Mouse (Mus musculus): Measurements from ENCODE around the gene Rasal3. TPM values are rescaled to one million over a fixed set of nuclear protein-coding genes. Genes with fewer than 3 reads are reported as not detected.

Gene Rasal3
- polyA plus RNA-seq, 1 experiment from 2014 or later, result 0.95 TPM

- Histone ChIP-seq H3K27ac (peak within 1 kb of the TSS; percentile 86), H3K4me2 (peak within 1 kb of the TSS; percentile 66), H3K36me3 (peaks cover 26% of the 10 kb centered on the region), H3K9me3 (replicated peaks) (no peaks in the 10 kb centered on the region), H3K9ac (peak within 1 kb of the TSS; percentile 78), H3K4me1 (peaks cover 19% of the 10 kb centered on the region), H3K27me3 (no peaks in the 10 kb centered on the region), H3K4me3 (replicated peaks) (peak within 1 kb of the TSS; percentile 79)
- peak; percentile 98 for ATAC-seq (replicated peaks; ENCODE audit: low FRiP score)
- WGBS, result under 1% methylated on average over 37 of the region's 37 CpGs
Measured at GRCm38 (mm10) chr17:32350382-32350983, 52.9 kb downstream of the Rasal3 start, which contains the start of gene Akap8l. Akap8l (minus strand) TSS chr17:32350607.

GRCm38 (mm10) chr17:32349851-32350381 lies 53.5 kb downstream of the Rasal3 start:
- H3K36me3 ChIP-seq, result peaks cover 24% of the 10 kb centered on the region
- peak overlapping the region; percentile 79 for H3K4me3 ChIP-seq (replicated peaks)
- H3K27ac ChIP-seq, result peak overlapping the region; percentile 86
- no peak; the same call in 1 of the 2 replicates for ATAC-seq (replicated peaks; ENCODE audit: low FRiP score)
- H3K4me2 ChIP-seq, result peak overlapping the region; percentile 66
- H3K9me3 ChIP-seq (replicated peaks), result no peaks in the 10 kb centered on the region
- H3K27me3 ChIP-seq, result no peaks in the 10 kb centered on the region
- peak overlapping the region; percentile 78 for H3K9ac ChIP-seq
- peaks cover 19% of the 10 kb centered on the region for H3K4me1 ChIP-seq
- WGBS, result under 1% methylated on average over 24 of the region's 24 CpGs

- Histone ChIP-seq H3K36me3 (peaks cover 24% of the 10 kb centered on the region), H3K27ac (0 out of 2 replicates have a peak overlapping the region, but pooled peaks have one; percentile 14), H3K4me1 (peaks cover 19% of the 10 kb centered on the region), H3K9me3 (replicated peaks) (no peaks in the 10 kb centered on the region), H3K4me2 (peak overlapping the region; percentile 66), H3K9ac (peak overlapping the region; percentile 78; the same call in 1 of the 2 replicates), H3K4me3 (replicated peaks) (peak overlapping the region; percentile 79), H3K27me3 (no peaks in the 10 kb centered on the region)
- ATAC-seq (replicated peaks; ENCODE audit: low FRiP score), result no peak
- 5% methylated on average over 4 of the region's 4 CpGs for WGBS
Measured at GRCm38 (mm10) chr17:32349037-32349732, 54.2 kb downstream of the Rasal3 start.

GRCm38 (mm10) chr17:32348406-32348805 lies 55.0 kb downstream of the Rasal3 start:
- Histone ChIP-seq H3K9ac (no peak overlapping the region), H3K27me3 (no peaks in the 10 kb centered on the region), H3K4me1 (peaks cover 19% of the 10 kb centered on the region), H3K27ac (no peak overlapping the region), H3K9me3 (replicated peaks) (no peaks in the 10 kb centered on the region), H3K36me3 (peaks cover 17% of the 10 kb centered on the region), H3K4me2 (peak overlapping the region; percentile 66), H3K4me3 (replicated peaks) (peak overlapping the region; percentile 79)
- no peak for ATAC-seq (replicated peaks; ENCODE audit: low FRiP score)
- 82% methylated on average over 2 of the region's 2 CpGs for WGBS

GRCm38 (mm10) chr17:32341102-32341501 lies 62.3 kb downstream of the Rasal3 start:
- no peaks in the 10 kb centered on the region for H3K27me3 ChIP-seq
- H3K4me1 ChIP-seq, result no peaks in the 10 kb centered on the region
- H3K9ac ChIP-seq, result no peak overlapping the region
- H3K27ac ChIP-seq, result no peak overlapping the region
- 97% methylated on average over 1 of the region's 1 CpGs for WGBS
- H3K4me2 ChIP-seq, result no peak overlapping the region
- H3K36me3 ChIP-seq, result peaks cover 74% of the 10 kb centered on the region
- no peak overlapping the region for H3K4me3 ChIP-seq (replicated peaks)
- no peaks in the 10 kb centered on the region for H3K9me3 ChIP-seq (replicated peaks)
- ATAC-seq (replicated peaks; ENCODE audit: low FRiP score), result no peak

Small RNA genes lying within 50 kb of the gene (microRNA-seq; reads per million reads assigned to microRNA genes)
- gene Gm22201, result not detected

Other genes with a start within 250 kb of the Rasal3 start
- 11.9 and 14.9 TPM in 2 replicates for gene Notch3, start 236.7 kb downstream of the Rasal3 start, polyA plus RNA-seq (2015; fragmentation: Nextera tagmentation; extraction: Ambion mirVana)
- gene Ephx3, start 214.0 kb downstream of the Rasal3 start, polyA plus RNA-seq (2015; fragmentation: Nextera tagmentation; extraction: Ambion mirVana), result 0.10 and 0.19 TPM in 2 replicates
- gene Brd4, start 118.9 kb downstream of the Rasal3 start, polyA plus RNA-seq (2015; fragmentation: Nextera tagmentation; extraction: Ambion mirVana), result 100 and 101 TPM in 2 replicates
- gene Akap8, start 82.3 kb downstream of the Rasal3 start, polyA plus RNA-seq (2015; fragmentation: Nextera tagmentation; extraction: Ambion mirVana), result 117 and 119 TPM in 2 replicates
- gene Akap8l, start 53.0 kb downstream of the Rasal3 start, polyA plus RNA-seq (2015; fragmentation: Nextera tagmentation; extraction: Ambion mirVana), result 109 and 128 TPM in 2 replicates
- 25.6 and 26.5 TPM in 2 replicates for gene Wiz, start 14.1 kb downstream of the Rasal3 start, polyA plus RNA-seq (2015; fragmentation: Nextera tagmentation; extraction: Ambion mirVana)
- gene Pglyrp2, start 20.6 kb upstream of the Rasal3 start, polyA plus RNA-seq (2015; fragmentation: Nextera tagmentation; extraction: Ambion mirVana), result not detected in 2 replicates
- 0.55 and 0.66 TPM in 2 replicates for gene Cyp4f39, start 49.1 kb upstream of the Rasal3 start, polyA plus RNA-seq (2015; fragmentation: Nextera tagmentation; extraction: Ambion mirVana)
- gene Cyp4f17, start 102.5 kb upstream of the Rasal3 start, polyA plus RNA-seq (2015; fragmentation: Nextera tagmentation; extraction: Ambion mirVana), result 8.4 and 9.3 TPM in 2 replicates
- 20.9 and 21.7 TPM in 2 replicates for gene Cyp4f16, start 133.0 kb upstream of the Rasal3 start, polyA plus RNA-seq (2015; fragmentation: Nextera tagmentation; extraction: Ambion mirVana)
- gene Cyp4f37, start 217.7 kb upstream of the Rasal3 start, polyA plus RNA-seq (2015; fragmentation: Nextera tagmentation; extraction: Ambion mirVana), result not detected in 2 replicates